Mouse (Mus musculus): ENCODE data around the gene Csnk2b.

The Csnk2b gene

DNA sequence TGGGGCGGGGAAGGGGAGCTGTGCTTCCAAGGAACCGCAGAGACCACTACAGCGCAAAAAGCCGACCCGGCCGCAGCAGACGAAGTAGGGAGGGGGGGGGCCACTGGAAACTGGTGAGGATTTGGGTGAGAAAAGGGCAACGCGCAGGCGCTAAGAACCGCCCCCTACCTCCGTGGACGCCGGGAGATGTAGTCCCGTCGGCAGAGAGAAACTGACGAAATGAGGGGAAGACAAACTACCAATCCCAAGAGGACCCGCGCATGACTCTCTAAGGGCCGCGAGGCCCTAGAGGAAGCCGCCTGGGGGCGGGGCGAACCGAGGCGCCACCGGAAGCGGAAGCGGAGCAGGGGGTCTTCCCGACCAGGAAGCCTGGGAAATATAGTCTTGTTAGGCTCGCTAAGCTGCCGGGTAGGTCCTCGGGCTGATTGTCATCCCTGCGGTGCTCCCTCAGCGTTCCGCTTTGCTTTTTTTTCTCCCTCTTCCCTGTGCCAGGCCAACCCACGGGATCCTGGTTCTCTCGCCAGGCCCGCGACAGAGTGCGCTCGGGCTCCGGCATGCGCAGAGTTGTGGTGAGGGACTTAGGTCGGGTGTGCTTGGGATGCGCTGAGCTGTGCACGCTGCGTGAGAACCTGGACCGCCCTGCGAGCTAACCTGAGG lies 582 bp downstream of the Csnk2b start, which contains the start of gene Gpank1:
Gene Gpank1 (plus strand): TSS at position 313 of the 657 bp plus-strand sequence.
- in situ Hi-C loops (cut with MboI, MseI) = loop anchor here (5.0 kb wide), 1 partner anchor 69 kb away; no protein-coding TSS in a partner anchor

DNA sequence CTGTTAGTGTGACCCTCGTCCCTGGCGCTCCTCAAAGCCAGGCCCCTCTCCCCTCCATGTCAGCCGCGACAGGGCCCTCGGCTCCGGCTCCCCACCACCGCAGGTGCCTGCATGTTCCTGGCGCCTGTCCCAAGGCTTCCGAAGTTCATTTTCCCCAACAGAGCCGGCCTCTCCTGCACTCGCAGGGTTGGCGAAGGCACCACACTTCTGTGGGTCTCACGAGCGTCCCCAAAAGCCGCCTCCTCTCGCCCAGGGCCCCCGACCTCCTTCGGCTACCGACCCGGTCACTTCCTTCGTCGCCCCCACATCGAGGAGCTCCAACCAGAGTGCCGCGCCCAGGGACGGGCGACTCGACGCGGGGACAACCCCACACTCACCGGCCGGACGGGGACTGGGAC lies 1.1 kb downstream of the Csnk2b start:
- in situ Hi-C loops (cut with MboI, MseI) = loop anchor here (5.0 kb wide), 1 partner anchor 68 kb away; no protein-coding TSS in a partner anchor

DNA sequence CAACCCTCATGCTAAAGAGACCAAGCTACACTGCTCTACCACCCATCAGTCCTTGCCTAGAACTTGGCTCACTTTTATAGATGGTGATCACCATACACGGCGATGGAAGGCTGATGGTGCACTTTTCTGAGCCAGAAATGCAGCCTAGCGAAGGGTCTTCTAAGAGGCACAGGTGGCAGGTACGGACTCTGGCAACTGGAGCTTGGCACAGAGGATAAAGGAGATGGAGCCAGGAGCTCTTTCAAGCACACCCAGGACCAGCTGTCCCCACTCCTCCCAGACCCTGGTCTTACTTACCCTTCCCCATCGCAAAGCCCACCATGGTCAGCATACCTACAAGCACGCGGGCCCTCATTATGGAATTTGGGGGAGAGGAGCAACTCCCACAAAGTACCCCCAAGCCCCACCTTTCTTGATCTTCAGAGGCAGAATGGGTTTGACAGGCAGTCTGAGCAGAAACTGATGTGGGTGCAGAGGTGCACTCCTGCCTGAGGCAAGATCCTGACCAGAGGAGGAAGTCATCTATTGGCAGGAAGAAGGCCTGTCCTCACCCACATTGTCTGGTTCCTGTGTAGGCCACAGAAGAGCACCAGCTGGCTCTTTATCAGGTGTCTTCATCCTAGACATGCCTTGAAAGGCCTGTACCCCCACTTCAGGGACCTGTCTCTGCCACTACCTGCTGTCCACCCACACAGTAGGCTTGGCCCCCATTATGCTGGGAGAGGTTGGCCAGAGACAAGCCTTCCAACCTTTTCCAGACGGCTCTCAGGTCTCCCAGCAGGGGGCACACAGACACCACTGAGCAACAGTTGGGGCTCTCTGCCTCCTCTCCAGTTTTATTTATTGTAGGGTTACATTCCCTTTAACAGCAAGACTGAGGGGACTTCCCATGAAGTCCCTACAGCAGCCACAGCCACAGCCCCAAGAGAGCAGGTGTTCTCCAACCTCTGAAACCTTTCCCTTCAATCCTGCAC lies 6.5 kb downstream of the Csnk2b start, which contains the start of gene Ly6g5b:
Gene Ly6g5b (minus strand): TSS at position 383 of the 974 bp plus-strand sequence.
- in situ Hi-C loops (cut with MboI, MseI) = no loop called here

DNA sequence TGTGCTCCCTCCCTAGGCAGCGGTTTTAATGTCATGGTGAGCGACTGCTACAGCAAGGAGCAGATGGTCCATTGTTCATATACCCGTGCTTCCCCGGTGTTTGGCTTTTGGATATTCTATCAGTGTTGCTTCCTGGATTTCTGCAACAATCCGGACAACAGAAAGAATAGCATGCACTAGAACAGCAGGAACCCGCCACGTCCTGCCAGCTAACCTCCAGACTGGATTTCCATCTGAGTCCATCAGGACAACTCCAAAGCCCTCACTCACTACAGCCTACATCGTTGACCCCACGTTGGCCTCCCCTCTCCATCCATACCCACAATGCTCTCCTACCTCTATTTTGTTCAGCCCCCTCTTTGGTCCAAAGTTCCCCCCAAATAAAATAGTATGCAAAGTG lies 10.1 kb downstream of the Csnk2b start:
- in situ Hi-C loops (cut with MboI, MseI) = no loop called here

DNA sequence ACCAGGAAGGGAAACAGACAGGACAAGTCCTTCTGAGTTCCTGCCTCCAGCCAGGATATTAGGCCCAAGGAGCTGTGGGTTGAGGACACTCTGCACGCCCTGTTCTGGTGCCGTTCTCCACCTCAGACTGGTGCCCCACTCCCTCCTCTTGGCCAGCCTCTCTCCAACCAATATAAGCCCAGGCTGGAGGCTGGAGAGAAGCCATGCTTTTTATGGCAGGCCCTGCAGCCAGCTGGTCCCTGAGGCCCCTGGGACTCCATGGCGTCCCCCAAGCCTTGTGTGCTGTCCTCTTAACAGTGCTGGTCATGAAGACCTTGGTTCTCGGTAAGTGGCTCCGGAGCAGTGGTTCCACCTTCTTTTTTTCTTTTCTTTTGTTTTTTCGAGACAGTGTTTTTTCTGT lies 13.8 kb downstream of the Csnk2b start, which contains the start of gene Ly6g5c:
Gene Ly6g5c (plus strand): TSS at position 183 of the 400 bp plus-strand sequence.
- in situ Hi-C loops (cut with MboI, MseI) = loop anchor here (5.0 kb wide), 1 partner anchor 96 kb away; no protein-coding TSS in a partner anchor

DNA sequence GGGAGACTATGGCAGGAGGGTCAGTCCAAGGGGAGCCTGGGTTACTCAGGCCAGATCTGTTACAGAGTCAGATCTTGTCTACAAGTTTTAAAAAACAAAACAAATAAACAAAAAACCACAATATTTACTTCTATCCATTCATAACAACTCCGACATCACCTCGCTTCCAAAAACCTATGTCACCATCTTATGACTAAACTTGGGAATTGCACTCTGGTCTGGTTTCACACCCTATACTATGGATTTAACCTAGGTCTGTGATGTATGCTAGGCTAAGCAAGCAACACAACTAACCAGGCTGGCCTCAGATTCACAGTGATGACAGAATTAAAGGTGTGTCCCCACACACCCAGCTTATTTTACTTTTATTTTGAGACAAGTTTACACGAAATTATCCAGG lies 15.3 kb downstream of the Csnk2b start:
- in situ Hi-C loops (cut with MboI, MseI) = loop anchor here (5.0 kb wide), 1 partner anchor 94 kb away; no protein-coding TSS in a partner anchor

DNA sequence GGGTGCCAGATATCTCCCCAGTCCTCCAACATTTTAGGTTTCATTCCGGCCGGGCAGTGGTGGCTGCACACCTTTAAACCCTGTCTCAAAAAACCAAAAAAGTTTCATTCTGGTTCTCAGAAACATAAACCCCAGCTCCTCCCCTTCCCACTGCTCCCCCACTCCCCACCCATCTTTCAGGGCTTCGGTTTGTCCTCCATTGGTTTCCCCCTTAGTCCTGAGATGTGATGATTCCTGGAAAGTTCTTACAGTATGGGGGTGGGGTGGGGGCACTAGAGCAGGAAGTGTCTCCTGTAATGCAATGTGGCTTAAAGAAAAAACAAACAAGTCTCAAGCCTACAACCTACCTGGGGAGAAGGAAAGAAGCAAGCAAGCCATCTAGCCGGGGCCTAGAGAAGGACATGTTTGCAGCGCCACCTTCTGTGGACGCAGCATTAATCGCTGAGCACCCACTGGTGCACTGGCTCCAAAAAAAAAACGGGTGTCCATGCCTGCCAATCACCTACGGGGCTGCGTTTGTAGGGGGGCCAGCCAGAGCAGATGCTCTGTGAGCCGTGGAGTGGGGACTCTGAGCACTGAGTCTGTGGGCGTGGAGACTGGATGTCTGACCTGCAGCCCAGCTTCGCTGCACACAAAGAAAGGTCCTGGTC lies 16.0 kb downstream of the Csnk2b start:
- in situ Hi-C loops (cut with MboI, MseI) = loop anchor here (5.0 kb wide), 1 partner anchor 94 kb away; no protein-coding TSS in a partner anchor

DNA sequence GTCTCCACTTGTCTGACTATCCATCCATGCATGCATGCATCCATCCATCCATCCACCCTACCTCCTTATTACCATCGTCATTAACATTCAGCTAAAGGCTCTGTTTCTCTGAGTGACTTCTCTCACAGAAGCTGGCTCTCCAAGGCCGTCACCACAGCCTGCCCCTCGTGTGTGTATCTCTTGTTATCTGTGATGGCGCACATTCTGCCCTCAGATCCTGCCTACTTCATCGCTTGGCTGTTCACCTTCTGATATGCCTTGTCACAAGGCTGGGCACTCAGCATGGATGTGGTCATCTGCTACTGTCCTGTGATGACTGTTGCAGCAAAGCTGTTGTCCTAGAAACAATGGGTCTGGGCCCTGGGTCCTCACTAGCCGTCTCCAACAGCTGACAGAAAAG lies 17.1 kb downstream of the Csnk2b start:
- in situ Hi-C loops (cut with MboI, MseI) = loop anchor here (5.0 kb wide), 1 partner anchor 92 kb away; no protein-coding TSS in a partner anchor

DNA sequence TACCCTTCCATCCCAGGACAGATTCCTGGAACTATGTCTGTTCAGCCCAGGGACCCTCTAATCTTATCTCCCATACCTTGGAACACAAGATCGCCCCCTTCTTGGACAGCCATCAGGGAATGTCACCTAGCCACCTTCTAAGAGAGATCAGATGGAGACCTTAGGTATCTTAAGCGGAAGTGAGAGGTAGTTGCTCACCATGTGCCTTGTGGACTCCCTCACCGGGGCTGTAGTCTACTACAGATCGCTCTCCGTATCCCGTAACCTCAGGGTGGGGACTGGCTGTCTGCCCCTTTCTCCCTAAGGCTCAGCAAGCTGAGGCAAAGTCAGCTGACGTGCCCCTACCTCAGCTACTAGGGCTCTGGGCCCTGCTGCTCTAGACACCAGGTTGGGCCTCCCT lies 17.8 kb downstream of the Csnk2b start:
- in situ Hi-C loops (cut with MboI, MseI) = no loop called here

DNA sequence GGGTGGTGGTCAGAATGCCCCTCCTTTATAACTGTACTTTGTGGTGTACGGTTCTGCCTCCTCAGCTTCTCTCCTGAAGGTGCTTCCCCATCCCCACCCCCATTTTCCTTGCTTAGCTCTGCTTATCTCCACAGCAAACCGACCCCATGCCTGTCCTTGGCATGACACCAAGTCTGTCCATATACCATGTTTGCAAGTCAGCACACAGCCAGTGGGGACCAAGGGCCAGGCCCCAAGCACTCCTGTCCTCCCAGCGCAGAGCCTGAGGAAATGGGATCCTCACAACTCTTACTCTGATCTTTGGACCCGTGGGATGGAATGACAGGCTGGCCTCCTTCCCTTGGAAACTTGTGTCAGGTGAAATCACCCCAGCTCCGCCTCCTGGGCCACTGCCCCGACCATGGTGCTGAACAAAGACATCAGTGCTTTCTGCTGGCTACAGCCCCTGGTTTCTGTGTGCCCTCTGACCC lies 18.6 kb downstream of the Csnk2b start:
- in situ Hi-C loops (cut with MboI, MseI) = no loop called here

DNA sequence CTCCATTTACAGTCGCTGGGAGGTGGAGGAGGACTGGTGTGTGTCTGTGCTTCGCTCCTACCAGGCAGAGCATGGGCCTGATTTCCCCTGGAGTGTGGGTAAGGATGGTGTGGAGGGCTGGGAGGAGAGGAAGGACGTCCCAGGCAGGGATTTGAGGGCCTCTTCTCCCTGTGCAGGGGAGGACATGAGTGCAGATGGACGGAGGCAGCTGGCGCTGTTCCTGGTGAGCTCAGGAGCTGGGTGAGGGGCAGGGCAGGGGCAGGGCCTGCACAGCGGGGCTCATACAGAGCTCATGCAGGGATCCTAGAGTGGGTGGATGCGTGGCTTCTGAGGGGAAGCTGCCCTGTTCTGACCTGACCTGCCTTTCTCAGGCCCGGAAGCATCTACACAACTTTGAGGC lies 19.6 kb downstream of the Csnk2b start:
- in situ Hi-C loops (cut with MboI, MseI) = no loop called here

DNA sequence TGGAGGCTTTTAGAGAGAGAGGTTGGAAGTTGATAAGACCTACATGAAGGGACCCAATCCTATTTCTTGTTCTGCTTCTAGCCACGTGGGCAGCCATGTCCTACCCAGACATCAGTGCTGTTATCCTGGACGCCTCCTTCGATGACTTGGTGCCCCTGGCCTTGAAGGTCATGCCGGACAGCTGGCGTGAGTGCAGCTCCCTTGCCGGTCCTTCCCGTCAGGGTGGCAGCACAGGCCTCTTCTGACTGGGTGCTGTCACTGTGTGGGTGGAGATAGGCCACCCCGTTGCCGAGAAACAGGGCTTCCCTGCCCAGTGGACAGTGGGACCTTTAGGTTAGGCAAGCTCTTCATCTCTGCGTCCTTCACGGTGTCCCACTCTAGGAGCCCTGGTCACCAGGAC lies 20.7 kb downstream of the Csnk2b start:
- in situ Hi-C loops (cut with MboI, MseI) = no loop called here

DNA sequence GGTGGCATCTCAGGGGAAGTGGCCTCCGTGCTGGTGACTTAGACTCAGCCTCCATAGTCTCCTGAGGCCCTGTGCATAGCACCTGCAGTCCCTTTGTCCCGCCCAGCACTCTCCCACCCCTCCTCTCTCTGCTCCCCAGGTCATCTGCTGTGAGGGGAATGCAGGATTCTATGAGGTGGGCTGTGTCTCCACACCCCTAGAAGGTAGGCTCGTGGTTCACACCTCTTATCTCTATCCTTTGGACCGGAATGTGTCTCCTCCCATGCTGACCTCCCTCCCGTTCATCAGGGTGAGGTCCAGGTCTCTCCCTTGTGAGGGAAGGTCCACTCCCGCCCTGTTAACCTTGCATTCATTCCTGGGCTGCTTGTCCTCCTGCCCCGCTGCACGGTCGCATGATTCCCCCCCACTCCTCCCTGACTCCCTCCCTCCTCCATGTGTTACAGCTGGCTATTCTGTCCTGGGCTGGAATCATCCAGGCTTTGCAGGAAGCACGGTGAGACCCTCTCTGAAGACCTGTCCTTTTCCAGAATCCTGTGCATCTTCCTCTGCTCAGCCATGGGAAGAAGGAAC lies 21.6 kb downstream of the Csnk2b start:
- in situ Hi-C loops (cut with MboI, MseI) = no loop called here

DNA sequence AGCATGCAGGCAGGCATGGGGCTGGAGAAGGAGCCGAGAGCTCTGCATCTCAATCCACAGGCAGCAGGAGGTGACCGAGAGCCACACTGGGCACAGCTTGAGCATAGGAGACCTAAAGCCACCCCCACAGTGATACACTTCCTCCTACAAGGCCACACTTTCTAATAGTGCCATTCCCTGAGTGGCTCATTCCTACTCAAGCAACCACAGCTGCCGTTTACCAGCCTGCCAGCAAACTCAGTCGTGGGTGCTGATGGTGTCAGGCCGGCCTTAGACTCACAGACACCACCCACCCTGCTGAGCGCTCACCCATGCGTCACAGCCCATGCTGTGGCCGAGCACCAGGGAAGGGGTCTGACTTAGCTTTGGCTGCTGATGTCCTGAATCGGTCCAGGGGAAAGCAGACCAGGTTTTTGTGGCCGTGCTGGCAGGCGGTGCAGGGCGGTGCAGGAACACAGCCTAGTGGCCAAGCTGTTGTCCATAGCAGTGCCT lies 24.6 kb downstream of the Csnk2b start:
- in situ Hi-C loops (cut with MboI, MseI) = no loop called here

DNA sequence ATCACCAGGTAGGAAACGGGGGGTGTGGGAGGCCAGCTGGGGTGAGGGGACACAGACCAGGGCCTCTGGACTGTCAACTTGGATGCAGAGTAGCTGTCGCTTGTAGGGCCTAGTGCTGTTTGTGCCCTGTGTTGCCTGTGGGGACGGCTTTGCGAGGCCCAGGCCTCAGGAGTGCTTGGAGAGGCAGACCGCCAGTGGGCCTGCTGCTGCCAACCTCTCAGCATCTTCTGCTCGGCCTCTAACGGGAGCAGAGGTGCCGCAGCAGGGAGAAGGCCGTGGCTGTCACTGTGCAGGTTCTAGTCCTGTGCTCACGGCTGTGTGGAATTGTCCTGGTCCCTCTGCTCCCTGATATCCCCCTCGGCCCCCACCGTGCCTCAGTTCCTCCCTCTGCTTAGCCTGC lies 25.3 kb downstream of the Csnk2b start:
- in situ Hi-C loops (cut with MboI, MseI) = no loop called here

DNA sequence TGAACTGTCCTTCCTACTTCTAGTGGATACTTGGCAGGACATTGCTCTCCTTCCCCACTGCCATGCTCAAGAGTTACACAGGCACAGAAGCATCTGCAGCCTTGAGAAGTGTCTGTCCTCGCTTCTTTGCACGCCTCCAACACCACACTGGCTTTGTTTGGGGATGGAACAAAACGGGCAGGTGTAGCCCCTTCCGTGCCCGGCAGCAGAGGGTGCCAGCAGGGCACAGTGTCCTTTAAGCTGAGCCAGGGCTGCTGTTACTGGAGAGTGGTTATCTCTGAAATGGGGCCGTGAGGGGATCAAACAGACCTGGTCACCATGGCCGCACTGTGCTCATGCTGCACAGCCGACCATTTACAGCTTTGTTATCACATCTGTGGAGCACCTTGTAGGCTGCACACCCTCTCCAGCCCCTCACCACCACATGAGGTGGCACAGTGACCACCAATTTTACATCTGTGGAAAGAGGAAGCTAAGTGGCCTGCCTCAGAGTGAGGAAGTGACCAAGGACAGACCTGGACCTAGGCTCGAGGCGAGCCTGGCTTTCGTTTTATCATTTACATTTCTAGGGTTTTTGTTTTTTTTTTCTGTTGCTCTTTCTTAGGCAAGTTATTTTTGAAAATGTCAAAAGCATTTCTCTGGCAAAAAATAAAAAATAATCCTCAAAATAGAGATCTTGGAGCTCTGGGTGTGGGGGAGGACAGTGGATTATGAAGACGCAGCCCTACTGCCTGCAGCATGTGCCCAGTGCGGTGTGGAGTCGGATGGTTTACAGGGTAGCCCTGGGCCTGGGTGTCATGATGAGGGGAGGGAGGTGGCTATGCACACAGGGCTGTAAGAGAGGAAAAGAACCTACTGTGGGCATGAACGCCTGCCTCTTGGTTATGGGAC lies 27.1 kb downstream of the Csnk2b start:
- in situ Hi-C loops (cut with MboI, MseI) = no loop called here

DNA sequence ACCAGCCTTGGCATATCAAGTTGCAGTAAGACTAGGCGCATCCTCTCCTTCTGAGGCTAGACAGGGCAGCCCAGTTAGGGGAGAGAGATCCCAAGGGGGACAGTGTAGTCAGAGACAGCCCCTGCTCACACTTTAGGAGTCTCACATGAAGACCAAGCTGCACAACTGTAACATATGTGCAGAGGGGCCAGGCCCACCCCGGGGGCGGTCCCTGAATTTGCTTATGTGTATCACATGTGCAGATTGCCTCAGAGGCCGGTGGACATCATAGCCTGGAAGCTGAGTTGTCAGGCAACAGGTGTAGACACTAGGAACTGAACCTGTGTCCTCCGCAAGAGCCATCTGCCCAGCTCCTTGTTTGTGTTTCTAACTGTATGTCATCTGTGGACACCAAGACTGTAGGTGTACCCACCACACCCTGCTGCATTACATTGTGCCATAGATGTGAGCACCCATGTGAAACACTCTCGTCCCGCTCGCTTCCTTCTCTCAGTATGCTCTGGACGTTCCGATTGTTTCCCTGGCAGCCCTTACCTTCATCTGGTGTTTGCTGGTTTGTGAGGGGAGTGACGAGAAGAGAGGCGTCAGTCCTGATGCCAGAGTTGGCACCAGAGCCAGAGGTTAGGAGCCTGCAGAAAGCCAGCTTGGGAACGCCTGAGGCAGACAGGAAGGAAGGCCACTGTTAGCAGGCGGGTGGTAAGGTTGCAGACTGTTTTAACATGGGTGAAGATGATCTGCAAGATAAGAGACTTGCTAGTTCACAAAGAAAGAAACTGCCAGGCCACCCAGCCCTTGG lies 29.3 kb downstream of the Csnk2b start:
- in situ Hi-C loops (cut with MboI, MseI) = no loop called here

DNA sequence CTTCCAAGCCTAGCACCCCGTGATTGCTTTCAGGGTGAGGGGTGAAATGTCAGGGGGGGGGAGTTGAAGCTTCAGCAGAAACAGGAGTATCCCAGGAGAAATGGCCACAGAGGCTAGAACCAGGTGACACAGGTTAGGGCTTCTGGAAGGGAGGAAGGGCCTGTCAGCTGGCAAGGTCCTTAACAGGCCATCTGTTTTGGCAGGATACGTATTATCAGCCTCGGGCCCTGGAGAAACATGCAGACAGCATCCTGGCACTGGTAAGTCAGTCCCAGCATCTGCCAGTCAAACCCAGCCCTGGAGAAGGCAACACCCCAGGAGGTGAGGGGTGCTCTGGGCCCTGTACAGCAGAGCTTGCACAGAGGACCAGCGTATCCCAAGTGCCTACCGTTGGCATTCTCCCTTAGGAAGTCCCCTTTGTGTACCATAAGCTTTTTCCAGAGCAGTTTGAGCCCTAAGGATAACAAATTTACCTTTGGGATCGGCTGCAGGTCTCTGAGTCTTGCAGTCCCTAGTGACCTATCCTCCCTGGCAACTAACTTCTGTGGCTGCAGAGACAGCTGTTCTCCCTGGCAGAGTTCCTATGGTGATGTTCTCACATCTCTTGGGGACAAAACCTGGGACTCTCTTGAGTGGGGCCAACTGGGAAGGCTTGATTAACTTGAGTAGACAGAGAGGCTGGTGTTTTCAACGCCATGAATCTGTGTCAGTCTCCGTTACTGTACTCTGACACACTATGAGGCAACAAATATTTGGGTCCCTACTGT lies 31.5 kb downstream of the Csnk2b start:
- in situ Hi-C loops (cut with MboI, MseI) = no loop called here
